Mouse (Mus musculus): ENCODE data around the gene Gm20834. TPM values are rescaled to one million over a fixed set of nuclear protein-coding genes. Genes with fewer than 3 reads are reported as not detected.
"Not testable (repeated sequence)": the region's sequence is repeated elsewhere in the genome, so short reads cannot be mapped to it uniquely, and the experiment has no call there.

The Gm20834 gene
- not detected in 2 replicates for polyA plus RNA-seq (2014; fragmentation: Nextera tagmentation; extraction: Ambion mirVana)

DNA sequence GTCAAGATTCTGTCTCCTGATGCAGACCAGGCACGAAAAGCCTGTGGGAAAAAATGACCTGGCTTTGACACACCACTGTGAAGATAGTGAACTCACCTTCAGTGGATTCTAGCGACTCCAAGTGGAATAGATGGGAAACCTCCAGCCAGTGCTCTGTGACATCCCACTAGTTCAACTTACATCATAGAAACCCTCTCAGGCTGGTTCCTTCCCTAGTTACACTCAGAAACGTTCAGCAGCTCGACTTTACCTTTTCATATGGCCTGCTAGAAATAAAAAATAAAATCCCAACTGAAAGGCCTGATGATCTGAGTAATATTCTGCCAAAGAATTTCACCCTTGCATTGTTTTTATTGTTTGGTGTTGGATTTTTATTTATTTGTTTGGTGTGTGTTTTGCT lies at the start of gene Gm20834:
Gene Gm20834 (minus strand): TSS at position 101 of the 400 bp plus-strand sequence.
- H3K27ac ChIP-seq (ENCODE audit: low read depth); H3K4me2 ChIP-seq; H3K4me1 ChIP-seq (ENCODE audit: insufficient read depth); H3K9me3 ChIP-seq (ENCODE audit: low read depth, low read length); H3K9ac ChIP-seq; H3K4me3 ChIP-seq (ENCODE audit: low read depth, low read length); H3K27me3 ChIP-seq (ENCODE audit: insufficient read depth, low read length); H3K36me3 ChIP-seq (ENCODE audit: insufficient read depth); DNase-seq; ATAC-seq (ENCODE audit: insufficient read depth): not testable (repeated sequence)
- 33% methylated on average over 4 of the region's 4 CpGs for WGBS

Other genes with a start within 250 kb of the Gm20834 start
- not detected in 2 replicates for gene Gm21310, start 177.4 kb downstream of the Gm20834 start, polyA plus RNA-seq (2014; fragmentation: Nextera tagmentation; extraction: Ambion mirVana)
- not detected in 2 replicates for gene Gm28510, start 88.1 kb upstream of the Gm20834 start, polyA plus RNA-seq (2014; fragmentation: Nextera tagmentation; extraction: Ambion mirVana)
- gene Gm20737, start 211.5 kb upstream of the Gm20834 start, polyA plus RNA-seq (2014; fragmentation: Nextera tagmentation; extraction: Ambion mirVana) = not detected in 2 replicates
- gene Gm21775, start 228.9 kb upstream of the Gm20834 start, polyA plus RNA-seq (2014; fragmentation: Nextera tagmentation; extraction: Ambion mirVana) = not detected in 2 replicates

Measured in lung, embryonic 14.5 days (tissue).